Mouse (Mus musculus): ENCODE results near the gene Cul9. TPM values are rescaled to one million over a fixed set of nuclear protein-coding genes. Genes with fewer than 3 reads are reported as not detected.
"Not testable (repeated sequence)": the region's sequence is repeated elsewhere in the genome, so short reads cannot be mapped to it uniquely, and the experiment has no call there.

Cul9 gene
- polyA plus RNA-seq, 1 experiment from 2014 or later, result 3.7 TPM

- WGBS, result under 1% methylated on average over 44 of the region's 44 CpGs
- DNase-seq (ENCODE audit: low spot score) (peak; percentile 93), ATAC-seq (replicated peaks; ENCODE audit: insufficient number of reproducible peaks, low FRiP score, low TSS enrichment, low read depth) (peak; percentile 97)
- Histone ChIP-seq H3K4me1 (ENCODE audit: control insufficient read depth, insufficient read depth, low read length) (no peaks in the 10 kb centered on the region; the same call in 1 of the 2 replicates), H3K36me3 (replicated peaks; ENCODE audit: control insufficient read depth, insufficient read depth, low read depth, low read length) (peaks cover 2% of the 10 kb centered on the region; the same call in 1 of the 2 replicates), H3K9ac (replicated peaks; ENCODE audit: low read length) (peak within 1 kb of the TSS; percentile 86), H3K9me3 (replicated peaks; ENCODE audit: control insufficient read depth, low read length) (no peaks in the 10 kb centered on the region), H3K27ac (replicated peaks; ENCODE audit: low read depth, low read length) (no peak within 1 kb of the TSS), H3K4me3 (ENCODE audit: low read depth, low read length) (peak within 1 kb of the TSS; percentile 61), H3K27me3 (ENCODE audit: control insufficient read depth, insufficient read depth, low read length) (no peaks in the 10 kb centered on the region), H3K4me2 (ENCODE audit: low read depth, low read length) (peak within 1 kb of the TSS; percentile 81)
These were observed 49.4 kb downstream of the Cul9 start, which contains the start of gene Dnph1 for GRCm38 (mm10) chr17:46496623-46497434. Dnph1 (plus strand) TSS chr17:46496711.

DNA sequence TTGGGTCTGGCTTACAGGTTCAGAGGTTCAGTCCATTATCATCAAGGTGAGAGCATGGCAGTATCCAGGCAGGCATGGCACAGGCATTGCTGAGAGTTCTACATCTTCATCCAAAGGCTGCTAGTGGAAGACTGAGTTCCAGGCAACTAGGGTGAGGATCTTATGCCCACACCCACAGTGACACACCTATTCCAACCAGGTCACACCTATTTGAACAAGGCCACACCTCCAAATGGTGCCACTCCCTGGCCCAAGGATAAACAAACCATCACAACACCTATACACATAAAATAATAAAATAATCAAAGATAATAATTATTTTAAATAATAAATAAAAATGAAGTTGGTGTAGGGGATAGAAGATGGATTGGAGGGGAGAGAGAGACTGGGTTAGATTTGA, 50.1 kb downstream of the Cul9 start:
- H3K36me3 ChIP-seq (replicated peaks; ENCODE audit: control insufficient read depth, insufficient read depth, low read depth, low read length); DNase-seq (ENCODE audit: low spot score); H3K9me3 ChIP-seq (replicated peaks; ENCODE audit: control insufficient read depth, low read length); H3K4me3 ChIP-seq (ENCODE audit: low read depth, low read length); H3K27ac ChIP-seq (replicated peaks; ENCODE audit: low read depth, low read length); H3K9ac ChIP-seq (replicated peaks; ENCODE audit: low read length); H3K4me1 ChIP-seq (ENCODE audit: control insufficient read depth, insufficient read depth, low read length); H3K4me2 ChIP-seq (ENCODE audit: low read depth, low read length); H3K27me3 ChIP-seq (ENCODE audit: control insufficient read depth, insufficient read depth, low read length): not testable (repeated sequence)
- ATAC-seq (replicated peaks; ENCODE audit: insufficient number of reproducible peaks, low FRiP score, low TSS enrichment, low read depth), result 0 out of 2 replicates have a peak, but pooled peaks have one; percentile 12

DNA sequence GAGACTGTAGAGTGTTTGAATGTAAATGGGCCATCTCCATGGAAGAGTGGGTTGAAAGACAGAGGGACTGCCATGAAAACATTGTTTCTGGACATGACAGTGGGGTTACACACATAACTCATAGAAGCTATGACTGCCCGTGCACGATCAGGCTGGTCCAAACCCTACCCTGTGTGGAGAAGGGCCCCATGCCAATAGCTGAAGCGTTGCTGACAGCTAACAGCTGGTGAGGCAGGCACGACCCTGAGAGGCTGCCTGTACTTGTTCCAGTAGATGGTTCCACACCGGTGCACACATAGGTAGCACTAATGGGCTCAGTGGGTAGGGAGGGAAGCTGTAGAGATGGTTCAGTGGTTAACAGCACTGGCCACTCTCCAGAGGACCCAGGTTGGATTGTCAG, 50.7 kb downstream of the Cul9 start:
- DNase-seq (ENCODE audit: low spot score), result no peak
- ATAC-seq (replicated peaks; ENCODE audit: insufficient number of reproducible peaks, low FRiP score, low TSS enrichment, low read depth), result no peak
- Histone ChIP-seq H3K9ac (replicated peaks; ENCODE audit: low read length) (no peak overlapping the region), H3K27me3 (ENCODE audit: control insufficient read depth, insufficient read depth, low read length) (no peaks in the 10 kb centered on the region), H3K27ac (replicated peaks; ENCODE audit: low read depth, low read length) (no peak overlapping the region), H3K4me1 (ENCODE audit: control insufficient read depth, insufficient read depth, low read length) (no peaks in the 10 kb centered on the region; the same call in 1 of the 2 replicates), H3K4me3 (ENCODE audit: low read depth, low read length) (no peak overlapping the region), H3K4me2 (ENCODE audit: low read depth, low read length) (no peak overlapping the region), H3K36me3 (replicated peaks; ENCODE audit: control insufficient read depth, insufficient read depth, low read depth, low read length) (peaks cover 2% of the 10 kb centered on the region; the same call in 1 of the 2 replicates), H3K9me3 (replicated peaks; ENCODE audit: control insufficient read depth, low read length) (no peaks in the 10 kb centered on the region)
- WGBS, result 84% methylated on average over 5 of the region's 5 CpGs

DNA sequence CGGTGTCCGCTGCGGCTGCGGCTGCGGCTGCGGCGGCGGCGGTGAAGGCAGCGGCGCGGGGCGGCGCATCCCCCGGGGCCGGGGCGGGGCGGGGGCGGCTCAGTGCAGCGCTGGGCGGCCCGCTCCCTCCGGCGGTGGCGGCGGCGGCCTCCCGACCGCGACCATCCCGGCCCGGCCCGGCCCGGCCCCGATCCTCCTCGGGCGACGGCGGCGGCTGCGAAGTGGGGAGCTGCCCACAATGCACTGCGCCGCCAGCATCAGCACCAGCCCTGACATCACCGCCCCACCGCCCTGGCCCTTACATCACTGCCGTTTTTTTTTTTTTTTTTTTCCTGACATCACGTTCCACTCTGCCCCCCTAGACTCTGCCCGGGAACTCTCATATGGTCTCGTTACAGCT, 58.8 kb downstream of the Cul9 start, which contains the start of gene Ttbk1:
Ttbk1 (minus strand) TSS at position 245 of the 400 bp plus-strand sequence.
- Histone ChIP-seq H3K36me3 (replicated peaks; ENCODE audit: control insufficient read depth, insufficient read depth, low read depth, low read length) (no peaks in the 10 kb centered on the region), H3K27ac (replicated peaks; ENCODE audit: low read depth, low read length) (no peak within 1 kb of the TSS), H3K27me3 (ENCODE audit: control insufficient read depth, insufficient read depth, low read length) (peaks cover 52% of the 10 kb centered on the region), H3K9ac (replicated peaks; ENCODE audit: low read length) (peak within 1 kb of the TSS; percentile 53), H3K9me3 (replicated peaks; ENCODE audit: control insufficient read depth, low read length) (no peaks in the 10 kb centered on the region), H3K4me3 (ENCODE audit: low read depth, low read length) (peak within 1 kb of the TSS; percentile 50), H3K4me2 (ENCODE audit: low read depth, low read length) (peak within 1 kb of the TSS; percentile 85), H3K4me1 (ENCODE audit: control insufficient read depth, insufficient read depth, low read length) (0 out of 2 replicates have a peak, but pooled peaks cover 4% of the 10 kb centered on the region)
- ATAC-seq (replicated peaks; ENCODE audit: insufficient number of reproducible peaks, low FRiP score, low TSS enrichment, low read depth), result no peak
- DNase-seq (ENCODE audit: low spot score), result peak; percentile 43
- WGBS, result 3% methylated on average over 19 of the region's 49 CpGs

GRCm38 (mm10) chr17:46486995-46487394, 59.2 kb downstream of the Cul9 start:
- 0 out of 2 replicates have a peak, but pooled peaks cover 4% of the 10 kb centered on the region for H3K4me1 ChIP-seq (ENCODE audit: control insufficient read depth, insufficient read depth, low read length)
- 4% methylated on average over 4 of the region's 22 CpGs for WGBS
- DNase-seq (ENCODE audit: low spot score) (peak; percentile 9), ATAC-seq (replicated peaks; ENCODE audit: insufficient number of reproducible peaks, low FRiP score, low TSS enrichment, low read depth) (no peak; the same call in 1 of the 2 replicates)
- peak overlapping the region; percentile 85 for H3K4me2 ChIP-seq (ENCODE audit: low read depth, low read length)
- no peaks in the 10 kb centered on the region for H3K9me3 ChIP-seq (replicated peaks; ENCODE audit: control insufficient read depth, low read length)
- no peaks in the 10 kb centered on the region for H3K36me3 ChIP-seq (replicated peaks; ENCODE audit: control insufficient read depth, insufficient read depth, low read depth, low read length)
- H3K4me3 ChIP-seq (ENCODE audit: low read depth, low read length), result peak overlapping the region; percentile 50
- H3K27me3 ChIP-seq (ENCODE audit: control insufficient read depth, insufficient read depth, low read length), result peaks cover 52% of the 10 kb centered on the region
- H3K27ac ChIP-seq (replicated peaks; ENCODE audit: low read depth, low read length), result no peak overlapping the region
- H3K9ac ChIP-seq (replicated peaks; ENCODE audit: low read length), result peak overlapping the region; percentile 53

GRCm38 (mm10) chr17:46484461-46484875, 61.7 kb downstream of the Cul9 start:
- Histone ChIP-seq H3K27ac (replicated peaks; ENCODE audit: low read depth, low read length) (no peak overlapping the region), H3K4me2 (ENCODE audit: low read depth, low read length) (no peak overlapping the region), H3K4me3 (ENCODE audit: low read depth, low read length) (no peak overlapping the region), H3K36me3 (replicated peaks; ENCODE audit: control insufficient read depth, insufficient read depth, low read depth, low read length) (no peaks in the 10 kb centered on the region), H3K4me1 (ENCODE audit: control insufficient read depth, insufficient read depth, low read length) (0 out of 2 replicates have a peak, but pooled peaks cover 4% of the 10 kb centered on the region), H3K9me3 (replicated peaks; ENCODE audit: control insufficient read depth, low read length) (no peaks in the 10 kb centered on the region), H3K27me3 (ENCODE audit: control insufficient read depth, insufficient read depth, low read length) (peaks cover 52% of the 10 kb centered on the region), H3K9ac (replicated peaks; ENCODE audit: low read length) (no peak overlapping the region; the same call in 1 of the 2 replicates)
- DNase-seq (ENCODE audit: low spot score), result no peak
- no peak for ATAC-seq (replicated peaks; ENCODE audit: insufficient number of reproducible peaks, low FRiP score, low TSS enrichment, low read depth)
- 12% methylated on average over 6 of the region's 6 CpGs for WGBS

DNA sequence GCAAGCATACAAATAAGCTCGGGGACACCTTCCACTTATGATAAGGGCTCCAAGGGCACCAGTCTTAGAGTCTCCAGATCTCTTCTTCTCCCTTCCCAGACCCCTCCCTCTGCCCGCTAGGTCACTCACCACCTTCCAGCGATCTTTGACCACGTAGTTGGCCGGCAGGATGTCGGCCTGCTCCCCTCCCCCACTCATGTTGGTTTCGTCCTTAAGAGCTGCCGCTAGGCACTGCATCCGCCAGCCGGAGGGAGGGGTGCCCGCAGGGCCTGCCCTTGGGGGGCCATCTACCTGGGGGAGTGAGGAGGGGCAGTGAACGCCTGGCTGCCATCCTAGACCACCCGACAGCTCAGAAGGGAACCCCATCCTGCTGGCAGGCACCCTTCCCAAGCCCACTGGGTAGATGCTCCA, 62.2 kb downstream of the Cul9 start:
- Histone ChIP-seq H3K27me3 (ENCODE audit: control insufficient read depth, insufficient read depth, low read length) (peaks cover 52% of the 10 kb centered on the region), H3K27ac (replicated peaks; ENCODE audit: low read depth, low read length) (no peak overlapping the region)
- WGBS, result 2% methylated on average over 13 of the region's 13 CpGs

DNA sequence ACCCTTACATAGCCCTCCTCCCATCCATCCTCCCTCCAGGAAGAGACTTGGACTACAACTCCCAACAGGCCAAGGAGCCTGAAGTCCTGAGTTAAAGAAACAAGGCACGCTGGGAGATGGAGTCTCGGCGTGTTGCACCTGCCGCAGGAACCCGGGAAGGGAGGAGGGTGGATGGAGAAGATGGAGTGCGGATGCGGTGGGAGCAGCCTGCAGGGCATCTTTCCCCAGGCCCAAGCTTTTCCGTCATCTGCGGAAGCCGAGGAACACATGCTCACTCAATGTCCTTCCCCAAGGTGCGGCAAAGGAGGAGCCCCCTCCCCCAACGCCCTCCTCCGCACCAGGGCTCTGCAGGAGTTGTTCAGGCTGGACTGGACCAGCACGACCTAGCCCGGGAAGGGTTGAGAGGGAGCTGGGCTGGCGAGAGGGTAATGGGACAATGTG, 62.6 kb downstream of the Cul9 start:
- no peaks in the 10 kb centered on the region for H3K36me3 ChIP-seq (replicated peaks; ENCODE audit: control insufficient read depth, insufficient read depth, low read depth, low read length)
- H3K9ac ChIP-seq (replicated peaks; ENCODE audit: low read length), result no peak overlapping the region
- peak overlapping the region; percentile 39 for H3K4me2 ChIP-seq (ENCODE audit: low read depth, low read length)
- WGBS, result under 1% methylated on average over 16 of the region's 16 CpGs
- peaks cover 52% of the 10 kb centered on the region for H3K27me3 ChIP-seq (ENCODE audit: control insufficient read depth, insufficient read depth, low read length)
- H3K9me3 ChIP-seq (replicated peaks; ENCODE audit: control insufficient read depth, low read length), result no peaks in the 10 kb centered on the region
- no peak overlapping the region for H3K27ac ChIP-seq (replicated peaks; ENCODE audit: low read depth, low read length)
- 0 out of 2 replicates have a peak, but pooled peaks cover 4% of the 10 kb centered on the region for H3K4me1 ChIP-seq (ENCODE audit: control insufficient read depth, insufficient read depth, low read length)
- ATAC-seq (replicated peaks; ENCODE audit: insufficient number of reproducible peaks, low FRiP score, low TSS enrichment, low read depth), result peak; percentile 19; the same call in 1 of the 2 replicates
- peak; percentile 70 for DNase-seq (ENCODE audit: low spot score)
- peak overlapping the region; percentile 18; the same call in 1 of the 2 replicates for H3K4me3 ChIP-seq (ENCODE audit: low read depth, low read length)

More for the DNA sequence above, 62.2 kb downstream of the Cul9 start:
- no peaks in the 10 kb centered on the region for H3K9me3 ChIP-seq (replicated peaks; ENCODE audit: control insufficient read depth, low read length)
- ATAC-seq (replicated peaks; ENCODE audit: insufficient number of reproducible peaks, low FRiP score, low TSS enrichment, low read depth), result no peak
- H3K36me3 ChIP-seq (replicated peaks; ENCODE audit: control insufficient read depth, insufficient read depth, low read depth, low read length), result no peaks in the 10 kb centered on the region
- H3K9ac ChIP-seq (replicated peaks; ENCODE audit: low read length), result no peak overlapping the region; the same call in 1 of the 2 replicates
- peak overlapping the region; percentile 18; the same call in 1 of the 2 replicates for H3K4me3 ChIP-seq (ENCODE audit: low read depth, low read length)
- H3K4me2 ChIP-seq (ENCODE audit: low read depth, low read length), result peak overlapping the region; percentile 39
- 0 out of 2 replicates have a peak, but pooled peaks cover 4% of the 10 kb centered on the region for H3K4me1 ChIP-seq (ENCODE audit: control insufficient read depth, insufficient read depth, low read length)
- DNase-seq (ENCODE audit: low spot score), result peak; percentile 9
